Mouse (Mus musculus): Measurements from ENCODE around the gene Klf9. TPM values are rescaled to one million over a fixed set of nuclear protein-coding genes. Genes with fewer than 3 reads are reported as not detected.

The Klf9 gene
- polyA plus RNA-seq, 1 experiment from 2014 or later: 1.5 TPM

GRCm38 (mm10) chr19:23132720-23133426 is 8.2 kb upstream of the Klf9 start:
- Histone ChIP-seq H3K27me3 (peaks cover 64% of the 10 kb centered on the region), H3K4me3 (no peak overlapping the region), H3K27ac (replicated peaks) (no peak overlapping the region), H3K4me1 (replicated peaks) (peaks cover 37% of the 10 kb centered on the region), H3K9ac (no peak overlapping the region), H3K9me3 (no peaks in the 10 kb centered on the region), H3K4me2 (peak overlapping the region; percentile 72; the same call in 1 of the 2 replicates), H3K36me3 (no peaks in the 10 kb centered on the region)
- no peak for ATAC-seq (ENCODE audit: low read depth)
- WGBS: 17% methylated on average over 7 of the region's 7 CpGs

DNA sequence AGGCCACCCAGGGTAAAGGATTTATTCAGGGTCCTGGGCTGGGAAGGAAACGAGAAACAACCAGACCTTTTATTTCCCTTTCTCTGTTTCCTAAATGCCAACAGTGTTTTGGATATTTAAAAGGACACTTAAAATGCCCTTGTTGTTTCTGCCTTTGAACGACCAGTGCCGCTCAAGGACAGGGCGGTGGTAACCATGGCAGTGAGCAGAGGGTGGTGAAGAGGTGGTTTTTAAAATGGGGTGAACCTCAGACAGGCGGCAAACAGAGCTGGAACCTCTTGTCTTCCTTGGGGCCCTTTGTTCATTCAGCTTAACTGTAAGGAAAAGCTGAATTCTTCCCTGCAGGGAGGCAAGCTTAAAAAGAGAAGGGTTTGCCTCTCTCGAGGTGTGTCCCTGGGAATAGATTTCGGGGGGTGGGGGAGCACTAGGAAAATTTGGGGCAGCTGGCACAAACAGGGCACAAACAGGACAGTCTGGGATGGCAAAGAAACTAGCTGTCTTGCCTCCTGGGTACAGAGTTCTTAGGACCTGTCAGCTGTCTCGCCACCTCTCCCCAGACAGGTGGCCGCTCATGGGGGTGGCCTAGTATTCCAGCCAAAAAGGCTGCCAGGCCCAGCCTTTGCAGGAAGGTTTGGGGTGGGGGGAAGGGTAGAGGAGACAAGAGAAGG is 7.5 kb upstream of the Klf9 start:
- H3K27ac ChIP-seq (replicated peaks): no peak overlapping the region
- peaks cover 69% of the 10 kb centered on the region for H3K27me3 ChIP-seq
- H3K4me2 ChIP-seq: peak overlapping the region; percentile 72
- no peaks in the 10 kb centered on the region for H3K36me3 ChIP-seq
- peaks cover 37% of the 10 kb centered on the region for H3K4me1 ChIP-seq (replicated peaks)
- WGBS: 5% methylated on average over 9 of the region's 9 CpGs
- peak overlapping the region; percentile 41; the same call in 1 of the 2 replicates for H3K4me3 ChIP-seq
- no peak overlapping the region for H3K9ac ChIP-seq
- no peaks in the 10 kb centered on the region for H3K9me3 ChIP-seq
- peak; percentile 3; the same call in 1 of the 2 replicates for ATAC-seq (ENCODE audit: low read depth)

DNA sequence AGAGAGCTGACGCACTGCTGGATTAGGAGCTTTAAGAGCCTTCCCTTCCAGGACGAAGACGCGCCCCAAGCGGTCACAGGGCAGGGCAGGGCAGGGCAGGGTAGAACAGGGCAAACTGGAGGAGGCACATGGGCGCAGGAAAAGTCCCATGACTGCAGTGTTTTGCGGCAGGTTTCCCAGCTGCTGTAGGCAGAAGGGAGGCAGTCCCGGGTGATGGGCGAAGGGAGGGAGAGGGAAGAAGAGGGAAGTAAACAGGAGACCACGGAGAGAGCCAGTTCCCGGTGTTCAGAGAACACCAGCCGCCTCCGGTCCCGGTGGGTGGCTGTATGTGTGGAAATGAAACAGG is 7.0 kb upstream of the Klf9 start:
- peaks cover 37% of the 10 kb centered on the region for H3K4me1 ChIP-seq (replicated peaks)
- H3K36me3 ChIP-seq: no peaks in the 10 kb centered on the region
- peak overlapping the region; percentile 72 for H3K4me2 ChIP-seq
- H3K4me3 ChIP-seq: peak overlapping the region; percentile 41
- H3K27ac ChIP-seq (replicated peaks): no peak overlapping the region
- peaks cover 69% of the 10 kb centered on the region for H3K27me3 ChIP-seq
- peak; percentile 21 for ATAC-seq (ENCODE audit: low read depth)
- WGBS: 2% methylated on average over 14 of the region's 14 CpGs
- H3K9ac ChIP-seq: no peak overlapping the region
- no peaks in the 10 kb centered on the region for H3K9me3 ChIP-seq

- no peaks in the 10 kb centered on the region for H3K9me3 ChIP-seq
- H3K27ac ChIP-seq (replicated peaks): no peak overlapping the region
- under 1% methylated on average over 47 of the region's 47 CpGs for WGBS
- peaks cover 74% of the 10 kb centered on the region for H3K27me3 ChIP-seq
- H3K4me2 ChIP-seq: peak overlapping the region; percentile 72
- ATAC-seq (ENCODE audit: low read depth): peak; percentile 54
- H3K4me1 ChIP-seq (replicated peaks): peaks cover 37% of the 10 kb centered on the region
- no peaks in the 10 kb centered on the region for H3K36me3 ChIP-seq
- H3K9ac ChIP-seq: peak overlapping the region; percentile 67
- peak overlapping the region; percentile 41 for H3K4me3 ChIP-seq
These were observed 6.4 kb upstream of the Klf9 start for GRCm38 (mm10) chr19:23134441-23135301.

DNA sequence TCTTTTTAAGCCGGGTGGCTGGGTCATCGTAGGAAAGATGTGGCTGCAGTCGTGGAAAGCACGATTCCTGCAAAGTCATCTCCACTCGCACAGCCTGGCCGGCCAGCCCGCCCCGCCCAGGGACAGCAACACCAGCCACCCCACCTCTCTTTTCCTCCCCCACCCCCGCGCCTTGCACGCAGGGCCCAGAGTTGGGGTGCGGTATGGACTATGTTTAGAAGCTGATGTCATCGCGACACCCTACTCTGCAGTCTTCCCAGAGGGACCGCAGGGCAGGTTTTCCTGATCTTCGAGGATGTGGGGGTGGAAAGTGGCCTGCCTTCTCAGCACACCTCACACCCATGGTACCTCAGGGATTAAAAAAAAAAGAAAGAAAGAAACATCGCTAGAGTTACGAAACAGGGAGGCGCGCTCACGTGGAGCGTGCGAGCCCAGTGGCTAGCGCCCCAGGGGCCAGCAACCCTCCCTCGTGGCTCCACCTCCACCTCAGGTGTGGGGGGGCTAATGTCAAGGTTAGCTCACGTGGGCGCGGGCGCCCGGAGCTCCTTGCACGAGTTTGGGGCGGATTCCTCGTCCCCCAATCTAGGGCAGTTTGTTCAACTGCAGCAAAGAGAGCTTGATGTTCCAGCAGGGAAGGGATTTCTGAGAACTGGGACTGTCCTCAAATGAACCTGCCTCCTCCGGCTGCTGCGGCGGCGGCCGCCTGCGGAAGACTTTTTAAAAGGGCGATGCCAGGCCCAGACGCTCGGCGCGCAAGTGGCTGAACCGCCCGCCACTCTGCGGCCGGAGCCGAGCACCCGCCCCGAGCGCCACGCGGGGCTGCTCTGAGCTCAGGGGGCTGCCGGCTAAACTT is 5.5 kb upstream of the Klf9 start:
- peaks cover 79% of the 10 kb centered on the region for H3K27me3 ChIP-seq
- H3K27ac ChIP-seq (replicated peaks): no peak overlapping the region
- H3K4me2 ChIP-seq: peak overlapping the region; percentile 72
- H3K9me3 ChIP-seq: no peaks in the 10 kb centered on the region
- H3K9ac ChIP-seq: peak overlapping the region; percentile 67
- ATAC-seq (ENCODE audit: low read depth): peak; percentile 32
- peak overlapping the region; percentile 41 for H3K4me3 ChIP-seq
- under 1% methylated on average over 55 of the region's 55 CpGs for WGBS
- peaks cover 37% of the 10 kb centered on the region for H3K4me1 ChIP-seq (replicated peaks)
- H3K36me3 ChIP-seq: no peaks in the 10 kb centered on the region

DNA sequence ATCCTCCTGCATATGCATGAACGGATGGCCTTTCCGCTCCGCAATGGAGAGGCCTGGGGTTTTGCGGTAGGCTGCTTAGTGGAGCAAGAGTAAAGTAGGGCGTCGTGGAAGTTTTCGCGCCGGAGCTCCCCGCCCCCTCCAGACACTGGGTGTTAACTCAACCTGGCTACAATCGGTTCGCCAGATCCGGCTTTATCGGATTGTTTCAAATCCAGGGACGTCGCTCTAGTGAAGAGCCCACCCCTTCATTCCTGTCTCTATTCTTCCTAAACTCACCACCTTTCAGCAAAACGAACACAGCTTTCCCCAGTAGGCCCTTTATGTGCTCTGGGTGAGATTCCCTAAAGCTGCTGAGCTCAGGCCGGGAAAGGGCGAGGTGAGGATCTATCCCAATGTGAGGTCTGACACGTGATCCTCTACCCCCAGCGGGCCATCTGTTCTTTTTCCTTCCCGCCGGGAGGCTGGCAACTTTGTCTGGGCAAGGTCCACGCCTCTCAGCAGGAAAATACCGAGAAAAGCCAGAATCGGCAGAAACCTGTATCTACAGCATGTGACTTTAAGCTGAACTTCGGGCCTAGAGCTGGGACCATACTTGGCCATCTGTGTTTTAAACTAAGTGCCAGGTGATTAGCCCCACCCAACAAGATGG is 4.7 kb upstream of the Klf9 start:
- Histone ChIP-seq H3K4me3 (peak overlapping the region; percentile 41), H3K27ac (replicated peaks) (no peak overlapping the region), H3K9ac (peak overlapping the region; percentile 67; the same call in 1 of the 2 replicates), H3K27me3 (peaks cover 78% of the 10 kb centered on the region), H3K4me2 (peak overlapping the region; percentile 72), H3K4me1 (replicated peaks) (peaks cover 40% of the 10 kb centered on the region), H3K36me3 (no peaks in the 10 kb centered on the region), H3K9me3 (no peaks in the 10 kb centered on the region)
- under 1% methylated on average over 27 of the region's 27 CpGs for WGBS
- no peak for ATAC-seq (ENCODE audit: low read depth)

- WGBS: 67% methylated on average over 2 of the region's 2 CpGs
- Histone ChIP-seq H3K4me2 (no peak overlapping the region), H3K9me3 (no peaks in the 10 kb centered on the region), H3K36me3 (no peaks in the 10 kb centered on the region), H3K4me1 (replicated peaks) (peaks cover 49% of the 10 kb centered on the region), H3K27ac (replicated peaks) (no peak overlapping the region), H3K4me3 (no peak overlapping the region), H3K9ac (no peak overlapping the region), H3K27me3 (peaks cover 77% of the 10 kb centered on the region)
- no peak for ATAC-seq (ENCODE audit: low read depth)
These were observed 3.7 kb upstream of the Klf9 start for GRCm38 (mm10) chr19:23137295-23137694.

- no peaks in the 10 kb centered on the region for H3K36me3 ChIP-seq
- H3K4me3 ChIP-seq: peak overlapping the region; percentile 62
- ATAC-seq (ENCODE audit: low read depth): no peak
- peaks cover 40% of the 10 kb centered on the region for H3K4me1 ChIP-seq (replicated peaks)
- peaks cover 75% of the 10 kb centered on the region for H3K27me3 ChIP-seq
- peak overlapping the region; percentile 98 for H3K4me2 ChIP-seq
- no peak overlapping the region for H3K27ac ChIP-seq (replicated peaks)
- peak overlapping the region; percentile 17; the same call in 1 of the 2 replicates for H3K9ac ChIP-seq
- H3K9me3 ChIP-seq: no peaks in the 10 kb centered on the region
- WGBS: 45% methylated on average over 12 of the region's 12 CpGs
These were observed 1.1 kb upstream of the Klf9 start for GRCm38 (mm10) chr19:23139756-23140470.

- peak overlapping the region; percentile 62 for H3K4me3 ChIP-seq
- under 1% methylated on average over 87 of the region's 94 CpGs for WGBS
- peak overlapping the region; percentile 70 for H3K9ac ChIP-seq
- H3K9me3 ChIP-seq: no peaks in the 10 kb centered on the region
- H3K27me3 ChIP-seq: peaks cover 62% of the 10 kb centered on the region
- H3K4me1 ChIP-seq (replicated peaks): peaks cover 23% of the 10 kb centered on the region
- ATAC-seq (ENCODE audit: low read depth): peak; percentile 29
- no peaks in the 10 kb centered on the region for H3K36me3 ChIP-seq
- peak overlapping the region; percentile 70; the same call in 1 of the 2 replicates for H3K27ac ChIP-seq (replicated peaks)
- H3K4me2 ChIP-seq: peak overlapping the region; percentile 98
These were observed 610 bp downstream of the Klf9 start for GRCm38 (mm10) chr19:23141391-23142281.
